Mouse (Mus musculus): ENCODE data around the gene Pofut1.

DNA sequence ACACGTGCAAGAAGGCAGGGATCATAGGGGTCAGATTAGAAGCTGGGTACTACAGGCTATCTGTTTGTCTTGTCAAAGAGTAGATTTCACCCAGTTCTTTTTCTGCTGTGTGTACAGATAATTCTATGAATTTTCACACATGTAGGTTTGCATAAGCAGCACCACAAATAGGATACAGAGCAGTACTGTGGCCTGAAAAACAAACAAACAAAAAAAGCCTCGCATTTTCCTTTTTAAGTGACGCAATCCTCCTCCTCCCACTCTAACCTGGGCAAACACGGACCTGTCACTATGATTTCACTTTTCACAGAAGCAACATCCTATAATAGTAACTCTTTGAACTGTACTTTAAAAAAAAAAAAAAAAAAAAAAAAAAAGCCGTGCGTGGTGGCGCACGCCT, 35.1 kb downstream of the Pofut1 start:
- TF ChIP-seq POLR2A (IDR thresholded peaks at IDR 0.05; ENCODE audit: insufficient read depth, low read depth, low read length) (no peak), EP300 (IDR thresholded peaks at IDR 0.05; ENCODE audit: insufficient read depth, low read depth, low read length) (no peak), CTCF (IDR thresholded peaks at IDR 0.05) (no peak)
